Mouse (Mus musculus) CH12.LX (cell line): Measurements from ENCODE around the gene Galr2. TPM values are rescaled to one million over a fixed set of nuclear protein-coding genes. Genes with fewer than 3 reads are reported as not detected.

Experiments used
- DNase-seq: peaks from one replicate; pipeline ENCODE4 v3.0.0-alpha.2; 2013; ENCODE audit errors: extremely low read depth
- H3K27ac ChIP-seq: 2 replicates; pipeline ENCODE4 v1.5.1; 2012; ENCODE audit warnings: low read depth, mild to moderate bottlenecking, control low read depth, moderate library complexity; ENCODE audit not compliant: insufficient read depth
- H3K27me3 ChIP-seq: replicated peaks from 2 replicates; pipeline ENCODE3; 2012; ENCODE audit warnings: inconsistent platforms
- H3K36me3 ChIP-seq, 2 experiments: replicated peaks in 1 of 2; 2 replicates each; pipeline versions ENCODE3 to v1.6.1; 2012; ENCODE audit warnings: inconsistent platforms in 1 of 2, low read length in 1 of 2, mild to moderate bottlenecking in 1 of 2, mixed read lengths in 1 of 2, moderate library complexity in 1 of 2; ENCODE audit not compliant: control insufficient read depth in 1 of 2, insufficient read depth in 1 of 2
- H3K4me1 ChIP-seq, 2 experiments: 2 replicates each; pipeline ENCODE4 v1.6.1; 2012; ENCODE audit warnings: inconsistent platforms in 1 of 2, moderate library complexity in 1 of 2; ENCODE audit not compliant: insufficient read depth in 2 of 2, control insufficient read depth in 1 of 2
- H3K4me2 ChIP-seq: 2 replicates; pipeline ENCODE4 v1.6.1; 2012; ENCODE audit warnings: low read depth, mild to moderate bottlenecking, control low read depth; ENCODE audit not compliant: poor library complexity, insufficient read depth, severe bottlenecking
- H3K4me3 ChIP-seq, 3 experiments: fragments of 150-350 bp in 1 of 3; sonication (generic) in 1 of 3; replicated peaks in 1 of 3; 2 replicates each; pipeline versions ENCODE3 to v1.5.1; 2011 to 2012; ENCODE audit warnings: low read depth in 2 of 3, low read length in 2 of 3, mild to moderate bottlenecking in 2 of 3, moderate library complexity in 2 of 3, control low read depth in 1 of 3, improper control_type of control experiment in 1 of 3, inconsistent platforms in 1 of 3, mixed read lengths in 1 of 3; ENCODE audit not compliant: poor library complexity in 1 of 3
- H3K79me2 ChIP-seq: replicated peaks from 2 replicates; pipeline ENCODE4 v1.6.1; 2012; ENCODE audit warnings: mild to moderate bottlenecking, moderate library complexity; ENCODE audit not compliant: control insufficient read depth, poor library complexity, insufficient read depth, severe bottlenecking; ENCODE audit errors: extremely low read depth
- H3K9ac ChIP-seq: 2 replicates; pipeline ENCODE4 v1.6.1; 2012; ENCODE audit warnings: low read depth, mild to moderate bottlenecking, control low read depth, moderate library complexity; ENCODE audit not compliant: insufficient read depth
- H3K9me3 ChIP-seq: replicated peaks from 2 replicates; pipeline ENCODE3; 2012; ENCODE audit warnings: low read length, inconsistent platforms, mixed read lengths
- BHLHE40 ChIP-seq: IDR thresholded peaks from 2 replicates; pipeline ENCODE4 v1.6.1; 2011; ENCODE audit warnings: mild to moderate bottlenecking, low read depth, low read length, improper control_type of control experiment
- CHD1 ChIP-seq: IDR thresholded peaks from 2 replicates; pipeline ENCODE4 v1.6.1; 2012; ENCODE audit warnings: low read depth, low read length, improper control_type of control experiment, inconsistent platforms
- CHD2 ChIP-seq: IDR thresholded peaks from 2 replicates; pipeline ENCODE4 v1.6.1; 2011; ENCODE audit warnings: low read length, improper control_type of control experiment
- CTCF ChIP-seq, 2 experiments: IDR thresholded peaks in 1 of 2; conservative IDR thresholded peaks in 1 of 2; 2 replicates each; pipeline ENCODE4 v1.5.1; 2011 to 2012; ENCODE audit warnings: low read depth in 2 of 2, low read length in 2 of 2, improper control_type of control experiment in 1 of 2, inconsistent platforms in 1 of 2, mild to moderate bottlenecking in 1 of 2, moderate library complexity in 1 of 2
- ELF1 ChIP-seq: IDR thresholded peaks from 2 replicates; pipeline ENCODE4 v1.6.1; 2014; ENCODE audit warnings: low read depth, mild to moderate bottlenecking, inconsistent platforms, low read length, improper control_type of control experiment
- EP300 ChIP-seq: IDR thresholded peaks from 2 replicates; pipeline ENCODE4 v1.6.1; 2011; ENCODE audit warnings: low read length, improper control_type of control experiment
- GABPA ChIP-seq: IDR thresholded peaks from 2 replicates; pipeline ENCODE4 v1.6.1; 2012; ENCODE audit warnings: low read depth, low read length, improper control_type of control experiment, inconsistent platforms; ENCODE audit not compliant: insufficient replicate concordance
- IRF4 ChIP-seq: IDR thresholded peaks from 2 replicates; pipeline ENCODE4 v1.6.1; 2014; ENCODE audit warnings: low read depth, mild to moderate bottlenecking, inconsistent platforms, low read length, improper control_type of control experiment
- JUN ChIP-seq: IDR thresholded peaks from 2 replicates; pipeline ENCODE4 v1.6.1; 2011; ENCODE audit warnings: low read depth, mild to moderate bottlenecking, low read length, improper control_type of control experiment, moderate library complexity; ENCODE audit not compliant: insufficient read depth
- JUND ChIP-seq: conservative IDR thresholded peaks from 2 replicates; pipeline ENCODE4 v1.6.1; 2011; ENCODE audit warnings: low read depth, low read length, improper control_type of control experiment
- KAT2A ChIP-seq: IDR thresholded peaks from 2 replicates; pipeline ENCODE4 v1.6.1; 2012; ENCODE audit warnings: low read length, improper control_type of control experiment, inconsistent platforms; ENCODE audit not compliant: insufficient replicate concordance
- MAFK ChIP-seq: IDR thresholded peaks from 2 replicates; pipeline ENCODE4 v1.6.1; 2011; ENCODE audit warnings: low read length, improper control_type of control experiment; ENCODE audit not compliant: insufficient replicate concordance
- MAX ChIP-seq: IDR thresholded peaks from 2 replicates; pipeline ENCODE4 v1.6.1; 2011; ENCODE audit warnings: low read length, improper control_type of control experiment
- MAZ ChIP-seq: IDR thresholded peaks from 2 replicates; pipeline ENCODE4 v1.6.1; 2012; ENCODE audit warnings: low read depth, mild to moderate bottlenecking, inconsistent platforms, low read length, improper control_type of control experiment, moderate library complexity
- MEF2A ChIP-seq: IDR thresholded peaks from 2 replicates; pipeline ENCODE4 v1.6.1; 2014; ENCODE audit warnings: low read depth, mild to moderate bottlenecking, inconsistent platforms, low read length, improper control_type of control experiment, borderline replicate concordance
- POLR2A ChIP-seq: IDR thresholded peaks from 2 replicates; pipeline ENCODE4 v1.6.1; 2011; ENCODE audit warnings: low read depth, mild to moderate bottlenecking, improper control_type of control experiment, low read length
- SIN3A ChIP-seq: IDR thresholded peaks from 2 replicates; pipeline ENCODE4 v1.6.1; 2012; ENCODE audit warnings: low read length, improper control_type of control experiment, inconsistent platforms
- SMC3 ChIP-seq: IDR thresholded peaks from 2 replicates; pipeline ENCODE4 v1.6.1; 2011; ENCODE audit warnings: low read depth, low read length, improper control_type of control experiment
- TCF12 ChIP-seq: IDR thresholded peaks from 2 replicates; pipeline ENCODE4 v1.6.1; 2014; ENCODE audit warnings: low read depth, mild to moderate bottlenecking, inconsistent platforms, low read length, improper control_type of control experiment
- UBTF ChIP-seq: IDR thresholded peaks from 2 replicates; pipeline ENCODE4 v1.6.1; 2012; ENCODE audit warnings: low read depth, mild to moderate bottlenecking, inconsistent platforms, low read length, improper control_type of control experiment, moderate library complexity
- USF1 ChIP-seq: IDR thresholded peaks from 2 replicates; pipeline ENCODE4 v1.6.1; 2014; ENCODE audit warnings: low read depth, mild to moderate bottlenecking, inconsistent platforms, low read length, improper control_type of control experiment
- USF2 ChIP-seq: conservative IDR thresholded peaks from 2 replicates; pipeline ENCODE4 v1.6.1; 2011; ENCODE audit warnings: low read depth, low read length, improper control_type of control experiment
- ZC3H11A ChIP-seq: IDR thresholded peaks from 2 replicates; pipeline ENCODE4 v1.6.1; 2012; ENCODE audit warnings: low read depth, mild to moderate bottlenecking, inconsistent platforms, low read length, improper control_type of control experiment
- ZKSCAN1 ChIP-seq: IDR thresholded peaks from 2 replicates; pipeline ENCODE4 v1.6.1; 2012; ENCODE audit warnings: low read depth, inconsistent platforms, low read length, improper control_type of control experiment, borderline replicate concordance
- ZMIZ1 ChIP-seq: IDR thresholded peaks from 2 replicates; pipeline ENCODE4 v1.6.1; 2012; ENCODE audit warnings: low read depth, mild to moderate bottlenecking, inconsistent platforms, low read length, improper control_type of control experiment
- ZNF384 ChIP-seq: IDR thresholded peaks from 2 replicates; pipeline ENCODE4 v1.6.1; 2012; ENCODE audit warnings: low read depth, low read length, improper control_type of control experiment, inconsistent platforms
- dilution Hi-C: fragments of 300-500 bp; cut with MboI; formaldehyde crosslinking; loops from 2 replicates; pipeline ENCODE4 v1.14.3; 2020; ENCODE audit warnings: low sequenced_read_pairs; ENCODE audit not compliant: extremely low pct_unique_long_range_greater_than_20kb, extremely low pct_ligation_motif_present
- in situ Hi-C: fragments of 300-500 bp; cut with MboI; formaldehyde crosslinking; loops from 3 replicates; pipeline ENCODE4 v1.14.3; 2019; ENCODE audit warnings: low sequenced_read_pairs, low pct_ligation_motif_present, low pct_unique_long_range_greater_than_20kb, mixed read lengths
- polyA plus RNA-seq: library from polyadenylated mRNA; unstranded; fragments of >175 nt; gene quantifications from 2 replicates; pipeline ENCODE4 v1.2.1, GENCODE M21; 2012; ENCODE audit warnings: low read depth; ENCODE audit not compliant: insufficient read length
- total RNA-seq, 2 experiments: library from RNA; depleted of rRNA; stranded (reverse); fragments of 300-350 nt in 1 of 2; fragments of >200 nt in 1 of 2; gene quantifications; 2 replicates each; pipeline ENCODE4 v1.2.3; 2012 to 2014

Gene Galr2
- total and polyA plus RNA-seq, 3 experiments = 0.21 to 1.6 (median 0.85) TPM

- DNase-seq = no peak
- H3K27ac ChIP-seq = no peak overlapping the region
- H3K79me2 ChIP-seq = no peaks in the 10 kb centered on the region
- dilution Hi-C loops = no loop called here
- in situ Hi-C loops = no loop called here
- no peaks in the 10 kb centered on the region for H3K27me3 ChIP-seq
- peaks cover 57 to 70% of the 10 kb centered on the region in 2 experiments for H3K36me3 ChIP-seq
- TF ChIP-seq SMC3 (no peak), BHLHE40 (no peak), JUND (no peak), ELF1 (no peak), ZMIZ1 (no peak), ZNF384 (no peak), USF1 (no peak), MEF2A (no peak), GABPA (no peak), USF2 (no peak), EP300 (no peak), SIN3A (no peak), KAT2A (no peak), ZC3H11A (no peak), TCF12 (no peak), ZKSCAN1 (no peak), MAZ (no peak), CHD2 (no peak), MAX (no peak)
- TF ChIP-seq, all 38 proteins: peak for 0
- Histone ChIP-seq H3K9ac (no peak overlapping the region), H3K4me3 (no peak overlapping the region), H3K4me1 (peaks cover 0 to 3% of the 10 kb centered on the region in 2 experiments; a peak in 1 of 4 replicates), H3K4me2 (no peak overlapping the region), H3K9me3 (no peaks in the 10 kb centered on the region)
Measured at GRCm38 (mm10) chr11:116244580-116244979, 36.2 kb upstream of the Galr2 start.

- in situ Hi-C loops = no loop called here
- no peak for DNase-seq
- dilution Hi-C loops = no loop called here
Measured at GRCm38 (mm10) chr11:116245616-116246015, 35.1 kb upstream of the Galr2 start.

More at GRCm38 (mm10) chr11:116245616-116246015, 35.1 kb upstream of the Galr2 start:
- H3K9ac ChIP-seq = no peak overlapping the region
- H3K79me2 ChIP-seq = no peaks in the 10 kb centered on the region
- H3K4me3 ChIP-seq = no peak overlapping the region
- no peak overlapping the region for H3K4me2 ChIP-seq
- H3K27me3 ChIP-seq = no peaks in the 10 kb centered on the region
- H3K27ac ChIP-seq = no peak overlapping the region
- peaks cover 67 to 81% of the 10 kb centered on the region in 2 experiments for H3K36me3 ChIP-seq
- no peak for TF ChIP-seq CHD1
- TF ChIP-seq UBTF = no peak
- TF ChIP-seq SMC3 = no peak
- TF ChIP-seq JUN = no peak
- TF ChIP-seq CTCF (conservative IDR thresholded peaks at IDR 0.05 in 1 of 2, IDR thresholded peaks at IDR 0.05 in 1 of 2; ENCODE audit: low read depth in 2 of 2, low read length in 2 of 2) = no peak
- TF ChIP-seq MEF2A = no peak
- TF ChIP-seq ELF1 = no peak
- TF ChIP-seq POLR2A = no peak
- no peak for TF ChIP-seq ZMIZ1
- TF ChIP-seq MAZ = no peak
- TF ChIP-seq USF2 = no peak
- no peak for TF ChIP-seq CHD2
- no peak for TF ChIP-seq MAFK
- TF ChIP-seq IRF4 = no peak
- TF ChIP-seq ZC3H11A = no peak
- TF ChIP-seq TCF12 = no peak
- no peak for TF ChIP-seq USF1
- TF ChIP-seq KAT2A = no peak
- TF ChIP-seq ZKSCAN1 = no peak
- no peak for TF ChIP-seq BHLHE40
- H3K9me3 ChIP-seq = no peaks in the 10 kb centered on the region
- H3K4me1 ChIP-seq = peaks cover 0 to 3% of the 10 kb centered on the region in 2 experiments; a peak in 1 of 4 replicates
